Mouse (Mus musculus) 3134 (cell line): ENCODE measurements around the gene Gins2.

ENCODE experiments used
- DNase-seq: peaks from one replicate; pipeline ENCODE4 v3.0.0-alpha.2; 2011; ENCODE audit warnings: low spot score; ENCODE audit not compliant: insufficient read length; ENCODE audit errors: extremely low read depth

The Gins2 gene

DNA sequence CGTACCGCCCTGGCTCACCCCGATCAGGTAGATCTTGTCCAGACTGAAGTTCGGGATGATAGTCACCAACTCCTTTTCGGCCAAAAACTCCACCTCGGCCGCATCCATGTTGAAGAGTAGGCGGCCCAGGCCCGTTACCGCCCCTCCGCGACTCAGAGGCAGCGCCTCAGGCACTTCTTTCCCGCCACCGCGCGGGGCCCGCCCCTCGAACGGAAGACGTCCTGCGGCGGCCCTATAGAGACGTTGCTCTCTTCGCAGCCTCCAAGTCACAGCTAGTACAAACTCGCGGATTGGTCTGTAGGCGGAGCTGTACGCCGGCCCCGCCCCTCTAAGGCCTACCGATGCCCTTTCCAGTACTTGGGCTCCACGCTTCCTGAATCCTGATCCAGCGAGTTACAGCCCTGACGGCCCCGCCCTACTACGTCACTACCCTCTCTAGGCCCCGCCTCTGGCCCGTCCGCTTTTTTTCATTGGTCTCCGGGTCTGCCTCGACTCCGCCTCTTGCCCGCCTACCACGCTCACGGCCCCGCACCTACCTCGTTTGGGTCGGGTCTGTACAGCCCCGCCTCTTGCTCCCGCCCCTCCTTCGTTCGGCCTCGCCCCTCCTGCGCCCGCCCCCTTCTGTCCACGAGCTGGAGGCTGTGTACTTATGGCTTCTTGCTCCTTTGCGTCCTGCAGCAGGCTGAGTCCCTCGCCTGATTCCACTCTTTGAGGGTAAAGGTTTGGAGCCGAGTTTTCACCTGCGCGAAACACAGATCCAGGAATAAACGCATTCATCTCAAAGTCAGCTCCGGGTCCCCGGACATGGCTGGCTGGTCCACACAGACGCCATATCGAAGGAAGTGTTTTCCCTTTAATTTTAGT is at the start of gene Gins2:
TSS of gene Gins2 (minus strand) at position 397 of the 864 bp plus-strand sequence.
- DNase-seq: peak; percentile 99

DNA sequence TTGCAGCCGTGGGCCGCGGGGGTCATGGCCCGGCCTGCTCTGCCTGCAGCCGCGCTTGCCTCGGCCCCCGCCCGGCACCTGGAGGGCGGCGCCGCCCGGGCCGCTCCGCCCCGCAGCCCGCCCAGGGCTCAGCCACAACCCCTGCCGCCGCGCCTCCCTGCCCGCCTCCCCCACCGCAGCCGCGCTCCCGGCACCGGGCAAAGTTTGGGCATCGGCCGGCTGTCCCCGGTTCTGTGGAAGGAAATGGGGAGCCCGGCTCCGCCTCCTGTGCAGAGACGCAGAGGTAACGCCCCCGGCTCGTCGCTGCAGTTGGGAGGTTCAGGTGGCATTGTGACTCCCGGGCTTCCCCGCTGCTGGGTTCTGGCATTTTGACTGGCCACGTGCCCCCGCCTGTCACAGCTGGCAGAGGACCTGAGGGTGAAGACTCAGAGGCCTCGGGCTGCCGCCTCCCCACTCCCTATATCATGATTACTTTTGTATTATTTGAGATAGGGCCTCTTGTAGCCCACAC is 45.3 kb upstream of the Gins2 start:
- DNase-seq: peak; percentile 85

DNA sequence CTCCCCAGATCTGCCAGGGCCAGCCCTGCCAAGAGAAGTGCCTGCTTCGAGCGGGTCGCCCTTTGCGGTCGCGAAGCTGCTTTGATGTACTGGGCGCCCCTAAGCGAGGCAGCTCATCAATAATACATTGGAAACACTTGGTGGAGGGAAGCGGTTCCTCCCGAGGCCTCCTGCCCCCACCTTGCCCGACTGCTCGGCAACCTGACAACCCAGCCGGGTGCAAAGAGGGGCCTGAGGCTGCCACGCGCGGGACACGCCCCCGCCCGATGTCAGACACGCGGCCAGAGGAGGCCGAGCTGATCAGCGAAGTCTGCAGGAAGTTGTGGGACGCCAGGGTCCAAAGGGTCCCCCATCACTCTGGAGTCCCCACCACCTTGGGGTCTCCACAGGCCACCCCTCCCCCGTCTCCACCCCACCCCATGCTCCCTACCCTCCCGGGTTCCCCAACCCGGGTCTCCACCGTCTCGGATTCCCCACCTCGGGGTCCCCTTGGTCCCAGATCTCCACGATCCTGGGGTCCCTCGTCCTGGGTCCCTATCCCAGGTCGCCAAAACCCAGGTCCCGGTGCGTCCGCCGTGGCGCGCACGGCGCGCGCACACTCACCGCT is 44.7 kb upstream of the Gins2 start:
- peak; percentile 75 for DNase-seq

DNA sequence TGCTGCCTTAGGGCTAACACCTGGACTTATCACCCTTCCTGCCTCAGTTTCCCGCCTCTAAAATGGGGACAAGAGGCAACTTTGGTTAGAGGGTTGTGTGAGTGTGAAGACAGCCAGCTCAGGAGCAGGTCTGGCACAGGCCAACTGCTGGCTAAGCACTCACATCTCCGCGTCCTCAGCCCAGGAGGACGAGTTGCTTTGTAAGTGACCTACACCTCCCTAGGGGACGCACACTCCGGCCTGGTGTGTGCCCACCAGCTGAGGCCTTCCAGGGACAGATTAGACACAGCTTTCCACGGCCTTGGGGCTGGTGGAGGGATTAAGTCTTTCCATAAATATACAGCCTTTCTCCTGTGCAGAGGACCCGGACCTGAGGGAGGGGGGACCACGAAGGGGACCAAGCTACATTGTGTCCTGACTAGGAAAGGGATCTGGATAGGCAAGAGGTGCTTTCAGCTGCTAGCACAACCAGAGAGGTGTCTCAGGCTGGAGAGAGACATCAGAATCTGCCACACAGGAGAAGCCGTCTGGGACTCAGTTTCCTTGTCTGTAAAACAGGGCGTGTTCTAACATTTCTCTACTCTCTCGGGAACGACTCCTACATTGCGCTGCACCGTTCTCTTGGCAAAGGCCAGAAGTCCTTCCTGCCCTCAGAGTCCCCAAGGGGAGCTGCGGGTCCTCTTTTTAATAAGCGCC is 44.0 kb upstream of the Gins2 start:
- DNase-seq: peak; percentile 53

DNA sequence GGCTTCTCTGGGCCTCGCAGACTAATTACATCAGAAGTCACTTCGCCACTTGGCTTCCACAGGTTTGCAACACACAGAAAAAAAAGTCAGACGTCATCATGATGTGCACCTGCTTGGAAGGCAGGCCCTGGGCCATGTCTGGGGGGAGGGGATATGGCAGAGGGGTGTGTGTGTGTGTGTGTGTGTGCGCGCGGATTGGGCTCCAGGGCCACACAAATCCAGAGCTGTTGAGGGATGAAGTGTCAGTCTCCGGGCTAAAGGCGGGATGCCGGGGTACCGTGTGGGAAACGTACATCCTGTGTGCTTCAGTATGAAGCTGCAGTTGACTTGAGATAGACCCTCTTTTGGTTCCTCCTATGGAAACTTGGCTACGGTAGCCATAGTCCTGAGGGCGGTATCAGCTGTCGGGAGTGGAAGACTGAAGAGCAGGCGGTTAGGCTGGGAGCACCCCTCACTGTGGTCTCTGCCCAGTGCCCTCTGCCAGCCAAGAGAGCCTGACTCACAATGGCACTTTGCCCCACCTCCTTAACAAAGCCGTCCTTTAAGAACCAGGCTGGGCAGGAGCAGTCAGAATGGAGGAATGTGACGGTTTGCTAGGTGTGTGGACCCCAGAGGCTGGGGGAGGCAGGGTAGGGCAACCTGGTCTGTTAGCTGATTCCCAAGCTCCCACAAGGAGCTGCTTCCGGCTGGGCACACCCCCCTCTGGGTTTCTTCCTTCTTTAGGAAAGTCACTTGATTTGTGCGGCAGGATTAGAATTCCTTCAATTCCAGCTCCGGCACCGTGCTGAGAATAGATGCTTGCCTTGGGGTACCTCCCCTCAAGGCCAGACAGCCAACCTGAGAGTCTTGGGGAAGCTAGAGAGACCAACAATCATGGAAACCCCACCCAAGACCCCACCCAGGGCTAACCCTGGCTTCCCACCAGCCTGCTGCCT is 42.6 kb upstream of the Gins2 start:
- peak; percentile 81 for DNase-seq

DNA sequence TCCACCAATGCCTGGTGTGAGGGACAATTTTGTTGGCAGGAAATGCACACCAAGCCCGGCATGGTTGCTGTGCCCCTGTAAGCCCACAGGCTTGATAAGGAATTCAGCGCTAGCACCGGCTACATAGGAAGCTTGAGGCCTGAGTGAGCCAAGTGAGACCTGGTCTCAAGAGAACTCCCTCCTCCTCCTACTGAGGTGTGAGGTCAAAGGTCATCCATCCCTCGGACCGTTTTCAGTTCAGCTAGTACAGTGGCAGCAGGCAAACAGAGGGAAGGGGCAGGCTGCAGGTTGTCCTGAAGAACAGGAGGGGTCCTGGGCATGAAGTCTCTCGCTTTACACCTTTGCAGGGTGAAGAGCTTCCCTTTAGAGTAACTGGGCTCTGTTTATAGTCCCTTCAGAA is 41.7 kb upstream of the Gins2 start:
- DNase-seq: no peak

DNA sequence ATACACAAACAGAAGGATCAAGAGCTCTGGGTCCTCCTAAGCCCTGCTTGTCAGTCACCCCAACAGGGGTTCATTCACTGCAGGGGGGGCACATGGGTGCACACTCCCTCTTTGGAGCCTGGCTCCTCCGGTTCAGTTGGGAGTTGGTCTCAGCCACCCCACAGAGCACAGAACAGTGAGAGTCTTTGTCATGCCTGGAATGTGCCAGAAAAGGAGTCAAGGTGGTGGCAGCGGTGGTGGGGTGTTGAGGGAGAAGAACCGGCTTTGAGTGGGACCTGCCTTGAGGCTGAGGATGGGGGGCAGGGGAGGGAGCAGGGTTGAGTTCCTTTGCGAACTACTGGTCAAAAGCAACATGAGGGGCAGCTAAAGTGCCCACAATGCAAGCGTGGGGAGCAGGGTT is 40.9 kb upstream of the Gins2 start:
- DNase-seq: no peak

DNA sequence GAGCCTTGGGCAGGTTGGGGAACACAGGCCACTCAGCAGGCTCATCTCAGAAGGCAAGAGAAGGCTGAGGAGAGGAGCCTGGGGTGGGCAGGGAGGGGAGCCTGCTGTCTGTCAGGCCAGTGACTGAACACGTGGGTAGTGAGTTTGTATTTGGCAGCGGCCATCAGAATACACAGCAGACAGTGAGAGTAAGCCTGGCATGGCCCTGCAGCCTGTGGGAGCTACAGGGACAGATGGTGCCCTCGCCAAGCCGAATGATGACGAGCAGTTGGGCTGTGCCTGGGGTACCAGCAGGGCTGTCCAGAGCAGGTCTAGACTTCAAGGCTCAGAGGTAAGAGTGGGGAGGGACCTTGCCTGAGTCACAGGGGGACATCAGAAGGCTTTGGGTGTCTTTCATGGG is 38.2 kb upstream of the Gins2 start:
- DNase-seq: no peak

DNA sequence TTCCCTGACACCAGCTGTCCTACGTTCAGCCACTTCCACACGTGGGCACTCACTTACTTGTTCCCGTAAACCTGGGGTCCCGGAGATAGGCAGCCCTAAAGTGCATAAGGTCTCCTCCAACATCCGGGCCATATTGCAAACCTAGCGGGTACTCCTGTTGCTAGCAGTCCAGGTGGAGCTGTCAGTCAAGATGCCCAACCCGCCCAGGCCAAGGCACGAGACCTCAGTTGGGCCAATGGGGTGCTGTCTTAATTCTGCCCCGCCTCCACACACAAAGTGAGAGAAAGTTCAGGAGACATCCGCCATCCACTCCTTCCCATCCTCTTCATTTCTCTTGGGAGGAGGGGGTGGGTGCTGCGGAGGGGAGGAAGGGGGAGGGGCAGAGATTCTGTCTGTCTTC is 37.4 kb upstream of the Gins2 start:
- DNase-seq: no peak

DNA sequence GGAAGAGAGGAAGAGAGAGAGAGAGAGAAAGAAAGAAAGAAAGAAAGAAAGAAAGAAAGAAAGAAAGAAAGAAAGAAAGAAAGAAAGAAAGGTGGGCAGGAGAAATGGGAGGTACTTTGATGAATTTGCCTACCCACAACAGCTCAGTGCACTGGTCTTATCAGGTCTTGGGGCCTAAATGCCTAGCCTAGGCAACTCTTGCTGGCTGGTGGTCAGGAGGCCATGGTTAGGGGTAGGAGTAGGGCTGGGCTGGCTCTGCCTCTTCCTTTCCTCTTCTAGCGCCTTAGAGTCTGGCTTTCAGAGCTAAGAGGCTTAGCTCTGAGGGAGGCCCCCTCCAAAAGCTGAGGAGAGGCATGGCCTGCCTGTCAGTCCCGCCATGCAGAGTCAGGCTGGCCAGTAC is 34.5 kb upstream of the Gins2 start:
- DNase-seq: no peak

DNA sequence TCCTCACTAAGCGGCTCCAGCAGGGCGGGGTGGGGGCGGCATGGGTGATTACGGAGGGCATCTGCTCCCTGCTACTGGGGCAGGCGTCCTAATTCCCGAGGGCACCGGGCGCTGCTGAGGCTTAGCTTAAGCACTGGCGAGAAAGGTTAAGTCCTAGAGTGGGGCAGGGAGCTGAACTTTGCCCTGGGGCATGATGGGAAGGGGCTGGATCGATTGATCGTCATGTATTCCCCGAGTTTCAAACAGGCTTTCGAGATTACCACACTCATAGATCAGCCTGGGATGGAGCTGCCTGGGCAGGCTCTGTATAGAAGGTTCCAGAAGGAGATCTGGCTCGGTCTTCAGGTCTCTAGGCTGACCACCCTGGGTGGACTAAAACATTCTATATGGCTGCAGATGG is 33.1 kb upstream of the Gins2 start:
- no peak for DNase-seq

DNA sequence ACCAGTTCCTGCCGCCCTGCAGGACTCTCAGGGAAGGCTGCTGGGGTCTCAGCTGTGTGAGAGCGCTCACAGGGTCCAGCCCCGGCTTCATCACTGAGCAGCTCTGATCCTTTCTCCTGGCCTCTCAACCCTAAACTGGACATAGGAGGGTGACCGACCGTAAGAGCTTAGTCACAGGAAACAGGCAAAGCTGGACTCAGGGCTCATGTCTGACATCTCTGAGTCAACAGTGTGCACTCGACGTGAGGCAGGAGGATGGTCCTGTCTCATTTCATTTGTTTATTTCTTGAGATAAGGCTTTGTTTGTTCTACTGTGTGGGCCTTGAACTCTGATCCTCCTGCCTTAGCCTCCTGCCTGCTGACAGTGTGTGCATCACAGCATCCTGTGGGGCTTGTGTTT is 31.3 kb upstream of the Gins2 start:
- DNase-seq: peak; percentile 25

DNA sequence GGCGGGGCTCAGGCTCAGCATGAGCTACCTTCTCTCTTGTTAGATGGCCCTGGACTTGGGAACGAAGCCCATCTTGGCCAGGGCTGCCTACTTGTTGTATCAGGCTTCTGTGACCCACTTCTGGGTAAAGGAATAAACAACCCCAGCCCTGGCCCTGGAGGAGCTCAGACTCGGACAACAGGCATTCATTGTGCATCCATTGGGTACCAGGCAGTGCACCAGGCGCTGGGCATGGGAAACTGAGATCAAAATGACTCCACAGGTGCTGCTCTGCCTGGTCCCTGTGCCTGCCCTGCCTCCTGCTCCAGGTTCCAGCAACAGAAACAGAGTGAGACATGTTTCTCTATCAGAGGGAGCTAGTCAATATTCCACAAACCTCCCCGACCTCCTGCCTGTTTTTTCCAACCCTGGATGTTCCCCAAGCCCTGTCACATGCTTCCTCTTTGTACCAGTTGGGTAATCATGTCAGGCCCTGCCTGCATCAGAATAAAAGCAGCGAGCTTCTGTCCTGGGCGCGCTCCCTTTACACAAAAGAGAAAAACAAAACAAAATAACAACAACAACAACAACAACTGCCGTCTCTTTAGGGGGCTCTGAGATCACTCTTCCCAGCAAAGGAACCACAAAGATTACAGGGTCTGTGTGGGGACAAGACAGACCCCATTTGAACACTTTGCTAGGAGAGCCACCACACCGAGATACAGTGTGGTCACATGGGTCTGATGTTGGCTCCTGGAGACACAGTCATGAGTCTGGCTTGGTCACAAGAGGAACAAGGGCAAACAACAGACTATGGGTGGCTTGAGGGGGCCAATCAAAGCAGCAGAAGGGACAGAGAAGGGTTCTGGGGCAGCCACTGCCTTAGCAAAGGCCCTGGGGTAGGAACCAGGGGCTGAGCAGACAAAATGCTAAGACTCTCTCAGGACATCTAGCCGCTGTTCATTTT is 30.4 kb upstream of the Gins2 start:
- no peak for DNase-seq

DNA sequence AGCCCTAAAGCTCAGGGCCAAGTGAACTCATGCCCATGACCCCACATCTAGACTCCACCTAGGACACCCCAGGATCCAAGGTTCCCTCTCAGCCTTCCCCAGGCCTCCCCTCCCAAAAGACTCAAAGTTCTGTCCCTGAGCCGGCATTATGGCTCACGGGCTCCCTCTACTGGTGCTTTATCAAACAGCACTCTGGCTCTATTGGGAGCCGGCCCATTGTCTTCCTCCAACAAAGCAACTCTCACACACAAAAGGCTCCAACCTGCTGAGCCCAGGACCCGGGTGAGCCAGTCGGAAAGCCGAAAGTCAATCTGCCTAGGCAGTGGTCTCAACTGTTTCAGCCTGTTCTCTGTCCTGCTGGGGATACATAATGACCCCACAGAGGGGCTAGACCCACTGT is 29.0 kb upstream of the Gins2 start:
- no peak for DNase-seq

DNA sequence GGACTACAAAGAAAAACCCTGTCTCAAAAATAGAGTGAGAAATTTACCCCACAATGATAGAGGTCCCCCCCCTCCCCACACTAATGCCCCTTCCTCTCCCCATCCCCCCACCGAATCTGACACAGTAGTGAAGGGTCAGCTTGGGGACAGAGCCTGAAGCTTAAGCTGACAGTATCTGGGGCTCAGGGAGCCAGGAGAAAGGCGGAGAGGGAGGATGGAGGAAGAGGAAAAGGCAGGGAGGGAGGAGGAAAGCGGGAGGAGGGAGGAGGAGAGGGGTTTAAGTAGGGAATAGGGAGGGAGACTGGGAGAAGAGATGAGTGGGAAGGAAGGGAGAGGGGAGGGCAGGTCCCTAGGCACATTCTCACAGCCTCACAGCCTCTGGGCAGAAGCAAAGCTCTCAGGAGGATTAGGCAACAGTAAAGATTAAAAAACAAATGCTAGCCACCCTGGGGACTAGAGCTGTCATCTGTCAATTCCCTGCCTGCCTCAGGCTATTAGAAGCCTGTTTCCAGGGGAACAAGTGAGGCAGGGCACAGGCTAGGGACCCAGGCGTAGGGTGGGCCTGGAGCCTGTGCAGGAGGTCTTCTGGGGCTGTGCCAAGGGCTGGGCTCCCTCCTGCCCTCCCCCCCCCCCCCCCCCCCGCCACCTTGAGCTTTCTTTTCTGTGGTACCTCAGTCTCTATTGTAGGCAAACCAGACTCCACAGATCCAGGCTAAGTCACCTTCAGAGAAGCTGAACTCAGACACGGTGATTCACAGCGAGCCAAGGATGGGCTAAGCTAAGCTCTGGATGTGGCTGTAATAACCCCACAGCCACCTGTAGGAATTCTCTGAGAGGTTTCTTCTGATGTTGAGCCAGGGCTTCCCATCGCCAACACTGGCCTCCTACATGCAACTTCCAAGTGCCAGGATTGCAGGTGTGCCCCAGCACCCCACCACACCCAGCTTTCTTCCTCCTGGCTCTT is 27.8 kb upstream of the Gins2 start:
- no peak for DNase-seq

DNA sequence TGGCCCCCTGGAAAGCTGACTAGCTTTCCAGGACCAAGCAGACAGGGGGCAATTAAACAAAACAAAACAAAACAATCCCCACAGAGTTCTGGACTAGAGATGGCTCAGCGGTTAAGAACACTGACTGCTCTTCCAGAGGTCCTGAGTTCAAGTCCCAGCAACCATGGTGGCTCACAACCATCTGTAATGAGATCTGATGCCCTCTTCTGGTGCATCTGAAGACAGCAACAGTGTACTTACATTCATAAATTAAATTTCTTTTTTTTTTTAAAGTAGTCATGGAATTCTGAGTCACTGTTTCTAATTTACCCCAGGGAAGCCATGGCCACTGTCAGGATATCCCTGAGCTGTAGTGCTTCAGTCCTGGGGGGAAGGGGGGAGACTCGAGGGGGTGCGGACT is 25.4 kb upstream of the Gins2 start:
- no peak for DNase-seq

DNA sequence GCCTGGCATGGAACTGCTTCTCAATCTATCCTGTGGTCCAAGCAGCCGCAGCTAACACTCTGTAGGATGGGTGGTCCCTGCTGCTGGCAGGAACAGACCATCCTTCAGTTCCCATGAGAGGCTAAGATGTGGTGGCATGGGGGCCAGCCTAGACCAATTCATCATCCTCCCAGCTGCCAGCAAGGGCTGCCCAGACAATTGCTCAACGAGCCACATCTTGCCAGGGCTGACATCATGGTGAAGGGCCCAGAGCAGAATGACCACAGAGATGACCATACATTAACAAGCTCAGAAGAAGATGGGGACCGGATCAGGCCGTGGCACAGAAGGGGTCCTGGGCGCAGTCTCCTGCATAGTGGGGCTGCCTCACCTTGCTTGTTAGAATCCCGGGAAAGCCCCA is 21.7 kb upstream of the Gins2 start:
- peak; percentile 61 for DNase-seq

DNA sequence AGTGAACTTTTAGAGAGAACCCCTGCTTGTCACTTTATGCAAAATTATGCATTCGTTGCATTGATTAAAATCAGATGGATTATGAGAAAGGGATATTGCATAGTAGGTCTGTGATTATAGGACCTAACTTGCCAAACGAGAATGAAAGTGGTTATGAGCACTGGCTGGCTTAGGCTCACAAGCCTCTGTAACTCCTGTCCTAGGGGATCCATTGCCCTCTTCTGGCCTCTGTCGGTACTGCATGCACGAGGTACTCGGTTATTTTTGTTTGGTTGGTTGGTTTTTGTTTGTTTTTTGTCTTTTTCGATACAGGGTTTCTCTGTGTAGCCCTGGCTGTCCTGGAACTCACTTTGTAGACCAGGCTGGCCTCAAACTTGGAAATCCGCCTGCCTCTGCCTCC is 18.8 kb upstream of the Gins2 start:
- no peak for DNase-seq
